Mouse (Mus musculus) spleen, postnatal 10 days (tissue): ENCODE data around the gene Bscl2.
"Not testable (repeated sequence)": the region's sequence is repeated elsewhere in the genome, so short reads cannot be mapped to it uniquely, and the experiment has no call there.

ENCODE experiments used
- DNase-seq, 2 experiments: peaks; one replicate each; pipeline ENCODE4 v3.0.0; 2021 to 2022; ENCODE audit warnings: low spot score in 2 of 2

Gene Bscl2

DNA sequence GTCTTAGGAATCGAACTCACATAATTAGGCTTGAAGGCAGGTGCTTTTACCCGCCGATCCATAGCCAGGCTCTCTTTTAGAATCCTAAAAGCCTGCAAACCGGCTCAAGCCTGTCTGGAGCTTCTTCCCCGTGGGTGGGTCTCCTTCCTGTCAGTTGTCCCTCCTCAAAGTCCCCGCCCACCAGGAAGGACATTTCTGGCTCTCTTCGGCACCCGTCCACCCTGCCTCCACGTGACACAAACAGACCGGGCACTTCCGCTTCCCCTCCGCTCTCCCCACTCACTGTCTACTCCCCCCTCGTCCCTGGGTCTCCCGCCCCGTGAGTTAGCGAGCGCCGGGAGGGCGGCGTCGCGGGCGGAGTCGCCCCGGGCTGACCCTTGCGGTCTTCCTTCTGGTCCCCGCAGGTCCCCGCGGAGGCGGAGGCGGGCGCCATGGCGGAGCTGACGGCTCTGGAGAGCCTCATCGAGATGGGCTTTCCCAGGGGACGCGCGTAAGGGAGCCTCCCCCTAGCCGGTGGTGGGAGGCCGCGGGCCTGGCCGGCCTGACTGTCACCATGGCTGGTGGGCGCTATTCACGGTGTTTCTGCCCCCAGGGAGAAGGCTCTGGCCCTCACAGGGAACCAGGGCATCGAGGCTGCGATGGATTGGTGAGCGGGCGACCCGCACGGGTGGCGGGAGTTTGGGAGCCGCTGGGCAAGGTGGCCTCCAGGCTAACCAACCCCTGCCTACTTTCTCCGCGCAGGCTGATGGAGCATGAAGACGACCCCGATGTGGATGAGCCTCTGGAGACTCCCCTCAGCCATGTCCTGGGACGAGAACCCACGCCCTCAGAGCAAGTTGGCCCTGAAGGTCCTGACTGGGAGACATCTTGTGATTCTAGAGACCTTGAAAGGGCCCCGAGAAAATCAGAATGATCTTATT, 34.3 kb downstream of the Bscl2 start, which contains the start of gene Ubxn1:
TSS of gene Ubxn1 (plus strand) at position 230 of the 920 bp plus-strand sequence.
- DNase-seq: peak; percentile 89 to 96

DNA sequence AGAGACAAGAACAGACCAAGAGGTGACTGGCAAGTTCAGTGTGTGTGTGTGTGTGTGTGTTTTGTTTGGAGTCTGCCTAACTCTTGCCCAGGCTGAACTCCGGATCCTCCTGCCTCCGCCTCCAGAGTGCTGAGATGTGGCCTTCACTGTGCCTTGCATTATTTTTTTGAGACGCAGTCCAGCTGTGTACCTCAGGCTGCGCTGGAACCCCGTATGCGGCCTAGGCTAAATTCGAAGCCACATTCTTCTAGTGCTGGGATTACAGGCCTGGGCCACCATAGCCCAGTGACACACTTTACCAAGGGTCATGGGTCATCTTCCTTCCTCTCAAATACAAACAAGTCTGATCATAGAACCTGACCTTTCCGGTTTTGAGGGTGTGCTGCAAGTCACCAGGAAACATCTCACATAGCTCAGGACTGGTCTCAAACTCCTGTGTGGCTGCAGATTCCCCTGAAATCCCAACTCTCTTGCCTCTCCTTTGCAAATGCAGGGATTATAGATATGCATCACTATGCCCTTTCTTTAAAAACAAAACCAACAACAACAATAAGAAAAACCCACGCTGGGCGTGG, 35.1 kb downstream of the Bscl2 start:
- DNase-seq: no peak

DNA sequence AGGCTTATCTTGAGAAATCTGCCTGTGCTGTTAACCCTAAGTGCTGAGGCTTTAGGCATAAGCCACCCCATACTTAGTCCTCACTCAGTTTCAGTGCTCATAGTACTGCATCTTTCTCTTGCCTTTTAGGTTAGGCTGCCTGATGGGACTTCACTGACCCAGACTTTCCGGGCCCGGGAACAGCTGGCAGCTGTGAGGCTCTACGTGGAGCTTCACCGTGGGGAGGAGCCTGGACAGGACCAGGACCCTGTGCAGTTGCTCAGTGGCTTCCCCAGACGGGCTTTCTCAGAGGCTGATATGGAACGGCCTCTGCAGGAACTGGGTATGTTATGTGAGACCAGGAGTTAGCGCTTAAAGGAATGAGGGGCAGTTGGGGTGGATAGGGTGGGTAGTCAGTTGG, 37.8 kb downstream of the Bscl2 start:
- DNase-seq: no peak

DNA sequence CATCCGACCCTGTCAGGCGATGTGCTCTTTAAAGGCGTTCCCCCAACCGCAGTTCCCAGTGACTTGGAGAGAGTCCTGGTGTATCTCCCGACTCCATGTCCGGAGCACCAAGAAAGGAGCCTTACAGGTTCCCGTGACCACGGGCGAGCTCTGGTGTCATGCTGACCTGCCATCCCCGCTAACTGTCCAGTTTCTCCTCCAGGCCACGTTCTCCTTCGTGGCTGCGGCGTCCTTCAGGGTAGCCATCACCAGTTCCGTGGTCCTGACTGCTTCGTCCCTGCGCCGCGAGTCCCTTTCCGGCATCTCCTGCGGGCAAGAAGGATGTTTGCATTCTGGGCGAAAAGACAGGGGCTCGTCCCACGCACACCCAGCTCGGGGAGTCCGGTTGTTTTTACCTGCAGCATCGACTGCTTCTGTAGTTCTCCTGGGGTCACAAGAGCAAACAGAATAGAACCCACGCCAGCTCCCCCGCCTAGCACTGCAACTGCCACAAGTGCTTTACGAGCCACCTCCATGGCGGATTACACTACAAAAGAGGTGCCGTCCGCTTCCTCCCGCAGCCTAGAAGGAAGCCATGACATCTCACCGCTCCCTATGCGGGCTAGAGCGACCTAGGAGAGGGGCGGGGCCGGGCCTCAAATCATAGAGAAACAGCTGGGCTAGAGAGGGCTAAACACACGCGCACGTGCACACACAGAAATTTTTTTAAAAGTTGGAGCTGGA, 43.2 kb downstream of the Bscl2 start, which contains the start of gene Uqcc3:
TSS of gene Uqcc3 (minus strand) at position 613 of the 723 bp plus-strand sequence.
- DNase-seq: peak; percentile 87 to 94

DNA sequence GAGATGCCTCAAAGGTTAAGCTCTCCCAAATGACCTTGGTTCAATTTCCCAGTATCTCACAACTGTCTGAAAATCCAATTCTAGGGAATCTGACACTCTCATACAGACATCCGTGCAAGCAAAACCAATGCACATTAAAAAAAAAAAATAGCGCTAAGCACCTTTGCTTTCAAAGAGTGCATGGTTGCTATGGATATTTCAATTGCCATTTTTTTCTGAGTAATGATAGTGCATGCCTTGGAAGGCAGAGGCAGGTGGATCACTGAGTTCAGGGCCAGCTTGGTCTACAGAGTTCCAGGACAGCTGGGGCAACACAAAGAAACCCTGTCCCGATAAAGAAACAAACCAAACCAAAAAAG, 43.7 kb downstream of the Bscl2 start:
- DNase-seq: no peak

DNA sequence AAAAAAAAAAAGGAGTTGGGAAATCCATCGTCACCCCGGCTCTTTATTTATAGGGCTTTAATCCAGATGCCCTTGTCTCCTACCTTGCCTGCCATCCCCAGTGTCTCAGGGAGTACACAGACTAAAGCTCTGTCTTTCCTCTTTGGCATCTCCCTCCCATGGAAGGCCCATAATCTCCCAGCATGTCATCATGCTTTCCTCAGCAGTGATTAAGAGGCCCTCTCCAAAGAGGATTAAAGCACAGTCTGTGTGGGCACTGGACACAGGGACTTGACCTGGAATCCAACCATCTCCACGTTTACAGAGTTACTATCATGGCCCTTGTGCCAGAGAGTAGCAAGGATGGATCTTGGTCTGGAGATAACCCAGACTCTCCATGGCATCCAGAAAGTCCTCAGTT, 46.3 kb downstream of the Bscl2 start, which contains the start of the genes Lbhd1 and Gm49403:
TSS of gene Lbhd1 (plus strand) at position 117 of the 400 bp plus-strand sequence.
TSS of gene Gm49403 (plus strand) at position 315 of the 400 bp plus-strand sequence.
- DNase-seq: no peak

DNA sequence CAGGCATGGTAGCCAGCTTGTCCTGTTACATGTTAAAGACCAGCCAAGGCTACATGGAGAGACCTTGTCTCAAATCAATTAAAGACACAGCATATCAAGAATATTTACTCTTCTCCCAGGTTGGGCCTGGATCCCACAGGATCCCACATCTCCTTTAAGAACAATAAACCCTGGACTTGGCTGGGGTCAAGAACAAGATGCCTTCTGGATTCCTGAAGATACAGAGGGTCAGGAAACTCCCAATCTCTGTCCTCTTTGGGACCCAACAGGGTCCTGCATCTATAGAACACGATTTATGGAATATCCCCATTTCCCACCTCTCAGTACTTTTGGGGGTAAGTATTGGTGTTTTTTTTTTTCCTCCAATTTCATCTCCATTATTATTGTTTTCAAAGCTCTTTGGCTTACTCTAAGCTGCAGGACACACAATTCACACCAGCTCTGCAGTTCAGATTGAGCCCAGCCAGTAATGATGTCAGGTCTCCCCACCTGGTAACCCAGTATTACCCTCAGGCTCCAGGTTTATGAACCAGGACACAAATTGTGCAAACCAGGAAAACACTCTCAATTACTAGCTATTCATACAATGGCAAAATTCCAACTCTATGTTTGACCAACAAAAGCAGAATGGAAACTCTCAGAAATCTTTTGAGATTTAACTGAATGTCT, 49.8 kb downstream of the Bscl2 start:
- no peak for DNase-seq

DNA sequence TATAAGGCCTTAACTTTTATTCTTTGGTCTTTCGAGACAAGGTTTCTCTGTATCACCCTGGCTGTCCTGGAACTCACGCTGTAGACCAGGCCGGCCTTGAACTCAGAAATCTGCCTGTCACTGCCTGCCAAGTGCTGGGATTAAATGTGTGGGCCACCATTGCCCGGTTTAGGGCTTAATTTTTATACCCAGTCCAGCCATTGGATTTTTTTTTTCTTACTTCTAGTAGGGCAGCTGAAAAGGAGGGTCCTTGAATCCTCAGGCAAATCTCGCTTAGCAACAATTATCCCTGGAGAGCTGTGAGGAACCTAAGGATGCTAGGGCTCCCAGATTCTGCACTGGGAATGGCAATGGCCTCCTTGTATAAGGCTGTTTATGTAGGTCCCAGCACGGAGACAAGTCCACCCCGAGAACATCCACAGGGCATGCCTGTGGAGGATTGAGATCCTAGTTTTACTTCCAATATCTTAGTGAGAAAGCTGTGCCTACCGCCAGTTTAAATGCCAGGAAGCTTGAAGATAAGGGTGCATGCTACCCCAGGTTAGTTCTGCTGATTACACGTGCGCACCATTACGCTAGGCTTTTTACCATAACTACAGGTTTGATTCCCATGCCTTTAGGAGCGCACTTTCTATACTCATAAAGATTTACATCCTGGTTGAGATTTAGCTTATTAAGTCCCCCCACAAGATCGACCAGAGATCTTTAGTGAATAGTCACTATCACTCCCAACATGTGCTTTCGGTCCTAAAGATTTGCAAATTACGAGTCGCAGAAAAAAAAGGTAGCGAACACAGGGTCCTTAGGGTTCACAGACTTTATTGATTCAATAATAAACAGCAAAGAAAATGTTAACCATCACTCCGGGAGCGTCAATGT, 50.6 kb downstream of the Bscl2 start:
- no peak for DNase-seq

DNA sequence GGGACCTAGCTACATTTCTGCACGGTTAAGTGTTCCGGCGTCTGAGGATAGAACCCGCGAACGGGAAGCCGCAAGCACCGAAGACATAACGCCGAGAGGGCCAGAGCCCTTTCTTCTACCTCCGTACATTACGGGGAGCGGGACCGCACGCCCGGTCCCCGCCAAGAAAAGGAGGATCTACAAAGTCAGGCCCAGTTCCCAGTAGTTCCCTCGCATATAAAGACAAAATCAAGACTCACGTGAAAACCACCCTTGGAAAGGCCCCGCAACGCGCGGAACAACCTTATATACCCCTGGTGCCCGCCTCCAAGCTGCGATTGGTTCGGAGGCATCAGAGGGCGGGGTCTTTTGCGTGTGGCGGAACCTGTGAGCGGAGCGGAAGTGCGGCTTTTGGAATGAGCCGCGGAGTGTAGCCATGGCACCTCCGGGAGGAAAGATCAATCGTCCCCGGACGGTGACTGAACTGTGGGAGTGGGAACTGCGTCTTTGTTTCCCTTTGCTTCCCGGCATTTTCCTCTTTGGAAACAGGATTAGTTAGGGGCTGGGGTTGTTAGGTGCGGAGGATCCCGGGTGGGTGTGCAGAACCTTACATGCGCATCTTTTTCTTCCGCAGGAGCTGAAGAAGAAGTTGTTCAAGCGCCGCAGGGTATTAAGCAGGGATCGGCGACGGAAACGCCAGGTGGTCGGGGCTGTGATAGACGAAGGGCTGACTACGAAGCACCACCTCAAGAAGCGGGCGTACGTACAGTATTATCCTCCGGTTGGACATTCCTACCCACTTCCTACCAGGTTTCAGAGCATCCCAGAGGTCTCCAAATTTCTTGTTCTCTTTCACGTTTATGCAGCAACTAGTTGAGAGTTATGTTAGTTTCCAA, 51.5 kb downstream of the Bscl2 start, which contains the start of the genes 1810009A15Rik and Gm49416:
TSS of gene 1810009A15Rik (plus strand) at position 343 of the 875 bp plus-strand sequence.
TSS of gene Gm49416 (plus strand) at position 416 of the 875 bp plus-strand sequence.
- DNase-seq: peak; percentile 91 to 96

DNA sequence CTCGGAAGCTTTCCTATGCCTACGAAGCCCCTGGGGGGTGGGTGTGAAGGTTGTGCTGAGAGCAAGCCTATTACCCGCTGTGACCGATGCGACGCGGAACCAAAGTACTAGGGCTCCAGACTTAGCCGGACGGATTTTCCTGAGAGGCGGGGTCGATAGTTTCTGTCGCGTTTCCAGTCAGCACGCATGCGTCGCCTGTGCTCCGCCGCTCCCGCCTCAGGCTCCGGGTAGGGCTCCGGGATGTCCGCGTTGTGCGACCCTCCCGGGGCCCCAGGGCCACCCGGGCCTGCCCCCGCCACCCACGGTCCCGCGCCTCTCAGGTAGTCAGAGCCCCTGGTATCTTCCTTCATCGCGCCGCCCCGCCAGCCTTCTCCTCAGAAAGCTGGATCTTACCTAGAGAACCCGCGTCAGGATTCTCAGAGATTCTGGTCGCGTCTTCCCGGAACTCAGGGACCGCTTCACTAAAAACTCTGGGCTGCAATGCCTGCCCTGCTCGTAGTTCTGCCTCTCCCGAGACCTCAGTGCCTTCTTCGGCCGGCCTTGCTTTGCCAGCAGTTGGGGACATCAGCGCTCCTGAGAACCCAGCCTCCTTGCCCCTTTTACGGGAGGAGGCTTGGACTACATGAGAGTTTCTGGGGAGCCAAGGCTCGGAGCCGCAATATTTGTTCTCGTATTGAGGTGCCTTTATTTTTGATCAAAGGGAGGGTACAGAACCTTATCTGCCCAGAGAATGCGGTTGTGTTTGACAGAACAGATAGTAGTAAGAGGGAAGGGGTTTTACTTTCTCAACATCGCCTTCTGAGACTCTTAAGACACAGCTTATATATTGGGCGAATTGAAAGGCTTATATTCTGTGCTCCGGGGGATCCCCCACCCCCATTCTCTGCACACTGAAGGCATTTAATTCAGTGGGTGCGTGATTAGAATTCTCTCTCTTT, 55.8 kb downstream of the Bscl2 start, which contains the start of gene Ints5:
TSS of gene Ints5 (plus strand) at position 177 of the 938 bp plus-strand sequence.
- DNase-seq: peak; percentile 86 to 90

DNA sequence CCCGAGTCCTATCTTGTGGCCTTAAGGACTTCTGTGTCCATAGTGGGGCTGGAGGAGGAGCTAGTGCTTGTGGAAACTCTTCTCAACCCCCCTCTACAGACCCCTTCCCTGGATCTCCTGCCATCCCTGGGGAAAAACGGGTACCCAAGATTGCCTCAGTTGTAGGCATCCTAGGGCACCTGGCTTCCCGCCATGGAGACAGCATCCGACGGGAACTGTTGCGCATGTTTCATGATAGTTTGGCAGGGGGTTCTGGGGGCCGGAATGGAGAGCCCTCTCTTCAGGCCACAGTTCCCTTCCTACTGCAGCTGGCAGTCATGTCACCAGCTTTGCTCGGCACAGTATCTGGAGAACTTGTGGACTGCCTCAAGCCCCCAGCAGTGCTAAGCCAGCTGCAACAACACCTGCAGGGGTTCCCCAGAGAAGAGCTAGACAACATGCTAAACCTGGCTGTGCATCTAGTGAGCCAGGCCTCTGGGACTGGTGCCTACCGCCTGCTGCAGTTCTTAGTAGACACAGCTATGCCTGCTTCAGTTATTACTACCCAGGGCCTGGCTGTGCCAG, 58.2 kb downstream of the Bscl2 start:
- no peak for DNase-seq

DNA sequence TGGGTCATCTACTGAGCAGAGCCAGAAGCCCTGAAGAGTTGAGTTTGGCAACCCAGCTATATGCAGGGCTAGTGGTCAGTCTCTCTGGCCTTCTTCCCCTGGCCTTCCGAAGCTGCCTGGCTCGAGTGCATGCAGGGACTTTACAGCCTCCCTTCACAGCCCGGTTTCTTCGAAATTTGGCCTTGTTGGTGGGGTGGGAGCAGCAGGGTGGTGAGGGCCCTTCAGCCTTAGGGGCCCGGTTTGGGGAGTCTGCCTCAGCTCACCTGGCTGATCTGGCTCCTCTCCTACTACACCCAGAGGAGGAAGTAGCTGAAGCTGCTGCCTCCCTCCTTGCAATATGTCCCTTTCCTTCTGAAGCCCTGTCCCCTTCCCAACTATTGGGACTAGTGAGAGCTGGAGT, 59.0 kb downstream of the Bscl2 start:
- not testable (repeated sequence) for DNase-seq

DNA sequence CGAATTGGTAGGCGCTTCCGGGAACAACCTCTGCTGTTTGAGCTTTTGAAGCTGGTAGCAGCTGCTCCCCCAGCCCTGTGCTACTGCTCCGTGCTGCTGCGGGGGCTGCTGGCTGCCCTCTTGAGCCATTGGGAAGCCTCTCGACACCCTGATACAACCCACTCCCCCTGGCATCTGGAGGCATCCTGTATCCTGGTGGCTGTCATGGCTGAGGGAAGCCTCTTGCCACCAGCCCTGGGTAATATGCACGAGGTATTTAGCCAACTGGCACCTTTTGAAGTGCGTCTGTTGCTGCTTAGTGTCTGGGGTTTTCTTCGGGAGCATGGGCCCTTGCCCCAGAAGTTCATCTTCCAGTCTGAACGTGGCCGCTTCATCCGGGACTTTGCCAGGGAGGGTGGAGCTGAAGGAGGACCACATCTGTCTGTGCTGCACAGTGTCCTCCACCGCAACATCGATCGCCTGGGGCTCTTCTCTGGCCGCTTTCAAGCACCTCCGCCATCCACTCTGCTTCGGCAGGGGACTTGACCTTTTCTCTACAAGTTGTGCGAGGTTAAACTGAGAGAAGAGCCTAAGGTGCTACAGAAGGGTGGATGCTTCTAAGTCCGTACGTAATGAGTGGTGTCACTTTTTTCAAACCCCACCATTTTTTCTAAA, 60.1 kb downstream of the Bscl2 start:
- DNase-seq: peak in 1 of 2 experiments; percentile 48

DNA sequence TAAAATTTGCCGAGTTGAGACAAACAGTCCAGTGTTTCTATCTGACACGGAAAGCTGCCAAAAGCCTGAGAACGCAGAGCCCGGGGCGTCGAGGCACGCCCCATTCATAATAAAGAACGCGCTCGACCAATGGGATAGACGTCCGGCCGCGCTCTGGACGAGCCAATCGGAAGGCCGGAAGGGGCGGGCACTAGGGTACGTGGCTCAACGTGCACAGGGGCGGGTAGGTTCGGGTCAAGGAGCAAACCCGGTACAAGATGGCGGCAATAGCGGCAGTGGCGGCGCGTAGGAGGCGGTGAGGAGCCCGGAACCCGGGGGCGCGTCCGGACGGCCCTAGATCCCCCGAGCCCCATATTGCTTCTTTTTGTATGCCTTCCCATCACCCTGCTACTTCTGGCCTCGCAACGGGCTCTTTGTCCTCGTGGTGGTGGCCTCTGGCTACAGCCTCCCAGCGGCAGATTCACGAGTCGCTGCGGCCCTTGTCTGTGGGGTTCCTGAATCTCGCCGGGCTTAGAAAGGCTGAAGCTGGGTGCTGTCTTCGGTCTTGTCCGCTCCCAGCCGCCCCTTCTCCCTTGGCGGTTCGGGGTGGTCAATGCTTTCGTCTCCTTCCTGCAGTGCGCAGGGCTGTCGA, 60.7 kb downstream of the Bscl2 start, which contains the start of gene Ganab:
TSS of gene Ganab (plus strand) at position 207 of the 631 bp plus-strand sequence.
- peak; percentile 89 to 98 for DNase-seq
